Mouse (Mus musculus) E14TG2a.4 (cell line): Measurements from ENCODE around the gene Tec.

Source experiments
- CTCF ChIP-seq: conservative IDR thresholded peaks from 2 replicates; pipeline ENCODE4 v1.5.1; 2014; ENCODE audit warnings: low read length
- NANOG ChIP-seq: IDR thresholded peaks from 2 replicates; pipeline ENCODE4 v1.6.1; 2014; ENCODE audit warnings: borderline replicate concordance, low read length, mixed read lengths

GRCm38 (mm10) chr5:72910373-72910772 is 42.1 kb upstream of the Tec start:
- TF ChIP-seq CTCF = no peak
- TF ChIP-seq NANOG = no peak
